Mouse (Mus musculus): ENCODE data around the gene Gm44511. TPM values are rescaled to one million over a fixed set of nuclear protein-coding genes. Genes with fewer than 3 reads are reported as not detected.
"Not testable (repeated sequence)": the region's sequence is repeated elsewhere in the genome, so short reads cannot be mapped to it uniquely, and the experiment has no call there.

Gm44511 gene
- polyA plus RNA-seq, 1 experiment from 2014 or later, result not detected

DNA sequence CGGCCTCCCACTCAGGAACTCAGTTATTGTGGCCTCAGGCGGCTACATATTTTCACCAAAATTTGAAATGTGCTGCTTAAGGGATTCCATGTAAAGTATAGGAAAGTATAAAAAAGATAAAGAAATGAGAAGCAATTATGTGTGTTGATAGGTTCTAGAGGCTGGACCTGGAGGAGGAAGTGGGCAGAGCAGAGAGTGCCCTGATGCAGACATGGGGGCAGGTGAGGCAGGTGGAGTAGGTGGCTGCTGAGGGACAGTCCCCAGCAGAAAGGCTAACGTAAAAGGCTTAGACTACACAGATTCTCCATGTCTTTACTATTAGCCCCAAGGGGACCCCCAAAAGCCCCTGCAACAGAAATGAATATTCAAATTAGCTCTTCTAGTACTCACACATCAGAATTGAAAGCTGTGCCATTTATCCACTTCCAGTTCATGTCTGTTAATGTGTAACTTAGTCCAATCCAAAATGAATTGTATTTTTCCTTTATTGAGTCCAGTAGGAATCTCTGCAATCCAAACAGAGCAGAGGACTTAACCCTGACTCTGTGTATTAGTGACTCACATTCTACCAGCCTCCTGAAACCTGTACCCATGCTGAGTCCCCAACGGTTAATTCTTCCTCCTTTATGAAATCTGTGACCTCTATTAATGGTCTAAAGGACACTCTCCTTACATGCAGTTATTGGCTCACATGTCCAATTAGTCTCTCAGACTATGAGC lies 7.9 kb downstream of the Gm44511 start:
- H3K9me3 ChIP-seq (ENCODE audit: control insufficient read depth, low read depth, low read length), result no peaks in the 10 kb centered on the region
- no peaks in the 10 kb centered on the region for H3K36me3 ChIP-seq (ENCODE audit: control insufficient read depth, insufficient read depth, low read length)
- H3K27ac ChIP-seq (ENCODE audit: low read length), result no peak overlapping the region
- no peak overlapping the region for H3K4me3 ChIP-seq (ENCODE audit: low read depth, low read length)
- no peak overlapping the region for H3K4me2 ChIP-seq (replicated peaks; ENCODE audit: low read depth, low read length)
- 78% methylated on average over 4 of the region's 4 CpGs for WGBS
- no peaks in the 10 kb centered on the region for H3K4me1 ChIP-seq (ENCODE audit: control insufficient read depth, insufficient read depth, low read length)
- no peak for ATAC-seq (ENCODE audit: insufficient number of reproducible peaks, insufficient read depth, low FRiP score, low read depth)
- no peak overlapping the region for H3K9ac ChIP-seq (replicated peaks; ENCODE audit: low read depth, low read length)
- no peaks in the 10 kb centered on the region for H3K27me3 ChIP-seq (ENCODE audit: control insufficient read depth, insufficient read depth, low read length)

DNA sequence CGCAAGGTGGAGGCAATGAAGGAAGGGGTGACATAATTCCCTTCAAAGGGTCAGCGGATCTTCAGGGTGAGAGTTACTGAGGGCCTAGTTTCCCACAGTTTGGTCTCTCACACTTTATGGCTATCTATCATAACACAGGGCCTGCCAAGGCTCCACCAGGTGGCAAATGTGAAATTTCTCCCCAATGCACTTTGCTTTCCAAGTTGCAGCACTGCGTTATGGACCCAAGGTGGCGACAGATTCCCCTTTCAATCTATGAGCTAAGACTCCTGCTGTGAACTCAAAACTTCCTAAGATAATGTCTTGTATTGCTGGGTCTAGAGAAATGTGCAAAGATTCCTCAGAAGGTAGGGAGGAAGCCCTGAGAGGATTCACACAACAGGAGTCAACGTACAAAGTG lies 17.6 kb downstream of the Gm44511 start:
- no peak for ATAC-seq (ENCODE audit: insufficient number of reproducible peaks, insufficient read depth, low FRiP score, low read depth)
- 90% methylated on average over 5 of the region's 5 CpGs for WGBS
- Histone ChIP-seq H3K4me1 (ENCODE audit: control insufficient read depth, insufficient read depth, low read length) (no peaks in the 10 kb centered on the region), H3K4me2 (replicated peaks; ENCODE audit: low read depth, low read length) (no peak overlapping the region), H3K4me3 (ENCODE audit: low read depth, low read length) (no peak overlapping the region), H3K27me3 (ENCODE audit: control insufficient read depth, insufficient read depth, low read length) (no peaks in the 10 kb centered on the region), H3K36me3 (ENCODE audit: control insufficient read depth, insufficient read depth, low read length) (no peaks in the 10 kb centered on the region), H3K27ac (ENCODE audit: low read length) (no peak overlapping the region), H3K9ac (replicated peaks; ENCODE audit: low read depth, low read length) (no peak overlapping the region), H3K9me3 (ENCODE audit: control insufficient read depth, low read depth, low read length) (no peaks in the 10 kb centered on the region)

DNA sequence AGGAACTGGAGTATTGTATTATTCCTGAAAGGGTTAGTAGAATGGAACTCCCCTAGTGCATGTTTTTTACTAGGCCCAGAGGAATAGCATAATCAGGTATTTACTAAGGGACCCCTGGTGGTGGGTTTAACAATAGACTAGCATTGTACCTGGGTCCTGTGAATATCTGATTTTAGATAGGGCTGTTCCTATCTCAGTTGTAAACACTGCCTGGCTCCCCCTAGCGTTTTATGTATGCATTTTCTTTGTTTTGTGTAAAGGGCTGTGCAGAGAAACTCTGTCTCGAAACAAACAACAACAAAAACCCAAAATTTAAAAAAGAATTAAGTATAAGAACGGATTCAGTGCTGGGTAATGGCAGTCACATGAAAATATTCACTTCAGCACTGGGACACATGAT lies 19.1 kb downstream of the Gm44511 start:
- no peak overlapping the region for H3K27ac ChIP-seq (ENCODE audit: low read length)
- WGBS, result 64% methylated on average over 3 of the region's 3 CpGs
- H3K4me2 ChIP-seq (replicated peaks; ENCODE audit: low read depth, low read length), result no peak overlapping the region
- no peaks in the 10 kb centered on the region for H3K27me3 ChIP-seq (ENCODE audit: control insufficient read depth, insufficient read depth, low read length)
- no peaks in the 10 kb centered on the region for H3K9me3 ChIP-seq (ENCODE audit: control insufficient read depth, low read depth, low read length)
- no peak overlapping the region for H3K4me3 ChIP-seq (ENCODE audit: low read depth, low read length)
- H3K36me3 ChIP-seq (ENCODE audit: control insufficient read depth, insufficient read depth, low read length), result no peaks in the 10 kb centered on the region
- no peak overlapping the region for H3K9ac ChIP-seq (replicated peaks; ENCODE audit: low read depth, low read length)
- no peaks in the 10 kb centered on the region for H3K4me1 ChIP-seq (ENCODE audit: control insufficient read depth, insufficient read depth, low read length)
- ATAC-seq (ENCODE audit: insufficient number of reproducible peaks, insufficient read depth, low FRiP score, low read depth), result no peak

DNA sequence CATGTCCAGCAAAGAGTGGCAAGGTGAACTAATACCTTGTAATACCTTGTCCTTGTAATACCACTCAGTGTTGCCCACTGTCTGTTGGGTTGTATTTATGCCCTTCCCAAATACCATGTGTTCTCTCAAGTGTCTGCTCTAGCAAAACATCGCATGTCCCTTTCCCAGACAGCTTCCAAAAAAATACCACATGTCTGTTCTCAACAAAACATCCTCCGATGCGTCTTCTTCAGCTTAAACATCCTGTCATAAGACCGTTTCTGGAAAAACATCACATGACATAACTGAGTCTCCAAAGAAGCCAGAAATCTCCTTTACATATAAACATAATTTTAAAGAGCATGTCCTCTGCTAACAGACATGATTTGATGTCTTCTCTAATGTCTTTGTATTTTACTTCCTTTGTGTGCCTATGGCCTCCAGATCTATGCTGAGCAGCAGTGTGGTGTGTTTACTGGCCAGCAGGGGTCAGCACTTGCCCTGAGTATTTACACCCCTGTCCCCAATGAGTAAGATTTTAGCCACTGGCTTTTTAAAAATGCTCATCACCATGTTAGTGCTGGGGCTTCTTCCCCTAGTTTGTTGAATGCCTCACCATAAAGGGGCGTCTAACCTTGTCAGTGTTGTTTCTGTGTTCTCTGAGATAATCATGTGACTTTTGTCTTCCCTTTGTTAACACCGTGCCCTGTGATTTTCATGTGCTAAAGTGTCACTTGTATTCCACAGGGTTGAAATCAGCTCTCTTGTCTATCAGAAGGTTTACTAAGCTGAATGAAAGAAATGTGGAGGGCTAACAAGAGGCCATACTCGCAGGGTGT lies 21.1 kb downstream of the Gm44511 start:
- not testable (repeated sequence) for H3K9ac ChIP-seq (replicated peaks; ENCODE audit: low read depth, low read length); H3K9me3 ChIP-seq (ENCODE audit: control insufficient read depth, low read depth, low read length); H3K4me1 ChIP-seq (ENCODE audit: control insufficient read depth, insufficient read depth, low read length); H3K4me2 ChIP-seq (replicated peaks; ENCODE audit: low read depth, low read length); H3K4me3 ChIP-seq (ENCODE audit: low read depth, low read length); ATAC-seq (ENCODE audit: insufficient number of reproducible peaks, insufficient read depth, low FRiP score, low read depth); H3K36me3 ChIP-seq (ENCODE audit: control insufficient read depth, insufficient read depth, low read length); H3K27me3 ChIP-seq (ENCODE audit: control insufficient read depth, insufficient read depth, low read length); H3K27ac ChIP-seq (ENCODE audit: low read length)
- 57% methylated on average over 7 of the region's 7 CpGs for WGBS

DNA sequence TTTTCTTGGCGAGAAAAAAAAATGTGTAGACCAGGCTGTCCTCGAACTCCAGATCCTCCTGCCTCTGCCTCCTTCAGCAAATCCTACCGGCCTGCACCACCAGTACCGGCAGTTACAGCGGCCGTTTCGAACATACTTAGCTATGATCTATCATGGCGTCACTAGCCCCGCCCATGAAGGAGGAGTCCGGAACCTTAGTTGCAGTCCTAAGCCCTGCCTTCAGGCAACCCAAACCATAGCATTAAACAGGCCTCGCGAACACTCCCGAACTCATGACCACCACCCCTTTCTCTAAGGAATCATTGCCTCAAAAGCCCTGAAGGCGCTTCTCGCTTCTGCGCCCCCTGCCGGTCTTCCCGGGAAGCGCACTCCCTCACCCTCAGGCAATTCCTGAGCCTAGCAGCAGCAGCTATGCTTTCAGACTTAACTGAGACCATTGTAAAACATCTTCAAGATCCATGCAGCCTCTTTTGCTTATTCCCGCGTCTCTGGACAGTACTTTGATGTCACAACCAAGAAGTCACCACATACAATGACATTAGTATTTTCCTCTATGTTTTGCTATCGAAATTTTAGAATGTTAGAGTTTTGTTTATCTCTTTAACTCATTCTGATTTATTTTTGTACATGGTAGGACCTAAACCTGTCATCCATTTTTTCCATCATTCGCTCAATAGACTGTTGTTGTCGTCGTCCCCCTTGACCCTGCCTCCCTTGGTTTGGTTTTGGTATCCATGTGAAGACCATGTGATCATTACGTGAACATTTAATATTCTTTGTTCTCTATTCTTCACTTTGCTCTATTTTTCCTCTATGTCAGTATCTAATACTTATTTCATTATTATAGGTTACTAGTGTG lies 22.9 kb downstream of the Gm44511 start:
- H3K9me3 ChIP-seq (ENCODE audit: control insufficient read depth, low read depth, low read length), result no peaks in the 10 kb centered on the region
- H3K27ac ChIP-seq (ENCODE audit: low read length), result peak overlapping the region; percentile 44
- no peak overlapping the region for H3K9ac ChIP-seq (replicated peaks; ENCODE audit: low read depth, low read length)
- H3K4me2 ChIP-seq (replicated peaks; ENCODE audit: low read depth, low read length), result peak overlapping the region; percentile 45
- 7% methylated on average over 26 of the region's 26 CpGs for WGBS
- ATAC-seq (ENCODE audit: insufficient number of reproducible peaks, insufficient read depth, low FRiP score, low read depth), result peak; percentile 94
- H3K4me3 ChIP-seq (ENCODE audit: low read depth, low read length), result peak overlapping the region; percentile 34
- no peaks in the 10 kb centered on the region for H3K27me3 ChIP-seq (ENCODE audit: control insufficient read depth, insufficient read depth, low read length)
- peaks cover 1% of the 10 kb centered on the region; the same call in 1 of the 2 replicates for H3K4me1 ChIP-seq (ENCODE audit: control insufficient read depth, insufficient read depth, low read length)
- no peaks in the 10 kb centered on the region for H3K36me3 ChIP-seq (ENCODE audit: control insufficient read depth, insufficient read depth, low read length)

DNA sequence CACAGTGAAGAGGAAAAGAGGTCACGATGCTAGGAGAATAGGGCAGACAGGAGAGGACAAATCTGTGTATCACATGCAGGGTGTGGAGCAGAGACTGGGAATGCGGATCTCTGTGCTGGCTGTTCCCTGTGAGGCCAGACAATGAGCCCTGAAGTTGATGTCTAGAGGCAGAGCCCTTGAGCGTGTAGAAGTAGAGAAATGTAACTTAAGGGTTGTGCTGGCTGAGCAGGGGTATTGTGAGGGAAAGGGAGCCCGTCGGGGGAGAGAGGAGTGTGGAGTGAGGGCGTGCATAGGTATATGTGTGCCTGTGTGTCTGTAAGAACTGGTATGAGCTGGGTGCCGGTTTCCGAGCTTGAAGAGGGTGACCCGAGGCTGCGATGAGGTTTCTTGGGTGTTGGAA lies 23.6 kb downstream of the Gm44511 start:
- 7% methylated on average over 10 of the region's 10 CpGs for WGBS
- no peaks in the 10 kb centered on the region for H3K27me3 ChIP-seq (ENCODE audit: control insufficient read depth, insufficient read depth, low read length)
- H3K4me2 ChIP-seq (replicated peaks; ENCODE audit: low read depth, low read length), result peak overlapping the region; percentile 45
- peaks cover 4% of the 10 kb centered on the region; the same call in 1 of the 2 replicates for H3K4me1 ChIP-seq (ENCODE audit: control insufficient read depth, insufficient read depth, low read length)
- peak; percentile 47 for ATAC-seq (ENCODE audit: insufficient number of reproducible peaks, insufficient read depth, low FRiP score, low read depth)
- peak overlapping the region; percentile 44 for H3K27ac ChIP-seq (ENCODE audit: low read length)
- H3K36me3 ChIP-seq (ENCODE audit: control insufficient read depth, insufficient read depth, low read length), result no peaks in the 10 kb centered on the region
- peak overlapping the region; percentile 34 for H3K4me3 ChIP-seq (ENCODE audit: low read depth, low read length)
- no peak overlapping the region for H3K9ac ChIP-seq (replicated peaks; ENCODE audit: low read depth, low read length)
- no peaks in the 10 kb centered on the region for H3K9me3 ChIP-seq (ENCODE audit: control insufficient read depth, low read depth, low read length)

DNA sequence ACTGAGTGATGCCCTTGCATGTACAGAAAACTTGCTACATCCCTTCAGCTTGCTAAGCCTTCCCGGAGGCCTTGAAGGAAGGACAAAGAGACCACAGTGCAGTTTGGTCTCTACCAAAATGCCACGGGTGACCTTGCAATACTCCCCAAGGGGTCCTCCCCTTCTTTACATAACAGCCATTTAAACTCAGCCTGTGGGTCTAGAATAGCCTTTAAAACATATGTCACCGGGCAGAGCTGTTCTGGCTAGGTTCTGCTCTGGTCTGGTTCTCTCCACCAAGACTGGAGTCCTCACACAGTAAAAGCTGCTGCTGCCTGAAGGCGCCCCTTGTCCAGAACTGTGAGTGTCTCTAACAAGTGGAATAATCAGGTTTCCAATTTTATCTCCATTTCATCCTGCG lies 25.4 kb downstream of the Gm44511 start:
- 79% methylated on average over 5 of the region's 5 CpGs for WGBS
- not testable (repeated sequence) for H3K4me2 ChIP-seq (replicated peaks; ENCODE audit: low read depth, low read length); H3K36me3 ChIP-seq (ENCODE audit: control insufficient read depth, insufficient read depth, low read length); H3K27ac ChIP-seq (ENCODE audit: low read length); ATAC-seq (ENCODE audit: insufficient number of reproducible peaks, insufficient read depth, low FRiP score, low read depth); H3K4me1 ChIP-seq (ENCODE audit: control insufficient read depth, insufficient read depth, low read length); H3K9me3 ChIP-seq (ENCODE audit: control insufficient read depth, low read depth, low read length); H3K27me3 ChIP-seq (ENCODE audit: control insufficient read depth, insufficient read depth, low read length); H3K9ac ChIP-seq (replicated peaks; ENCODE audit: low read depth, low read length); H3K4me3 ChIP-seq (ENCODE audit: low read depth, low read length)

DNA sequence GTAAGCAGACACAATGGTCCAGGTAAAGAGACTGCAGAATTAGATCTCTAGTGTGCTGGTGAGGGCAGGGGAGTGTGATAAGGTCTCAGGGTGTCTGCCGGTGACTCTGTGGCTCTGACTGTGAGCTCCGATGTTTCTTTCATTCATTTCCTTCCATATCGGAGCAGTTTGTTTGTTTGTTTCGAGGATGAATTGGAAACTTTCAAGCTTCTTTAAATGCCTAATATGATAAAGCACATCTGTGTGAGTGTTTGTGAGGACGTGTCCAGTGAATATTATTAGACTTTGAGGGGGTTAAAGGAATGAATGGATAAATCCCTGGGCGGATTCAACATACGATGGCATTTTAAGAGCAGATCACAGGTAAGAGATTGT lies 26.2 kb downstream of the Gm44511 start:
- Histone ChIP-seq H3K36me3 (ENCODE audit: control insufficient read depth, insufficient read depth, low read length) (no peaks in the 10 kb centered on the region), H3K4me1 (ENCODE audit: control insufficient read depth, insufficient read depth, low read length) (peaks cover 6% of the 10 kb centered on the region; the same call in 1 of the 2 replicates), H3K4me2 (replicated peaks; ENCODE audit: low read depth, low read length) (peak overlapping the region; percentile 40), H3K27me3 (ENCODE audit: control insufficient read depth, insufficient read depth, low read length) (no peaks in the 10 kb centered on the region), H3K27ac (ENCODE audit: low read length) (no peak overlapping the region), H3K4me3 (ENCODE audit: low read depth, low read length) (peak overlapping the region; percentile 55), H3K9ac (replicated peaks; ENCODE audit: low read depth, low read length) (no peak overlapping the region), H3K9me3 (ENCODE audit: control insufficient read depth, low read depth, low read length) (no peaks in the 10 kb centered on the region)
- 17% methylated on average over 7 of the region's 7 CpGs for WGBS
- no peak for ATAC-seq (ENCODE audit: insufficient number of reproducible peaks, insufficient read depth, low FRiP score, low read depth)
